Mouse (Mus musculus): Measurements from ENCODE around the gene Nkx2-5. TPM values are rescaled to one million over a fixed set of nuclear protein-coding genes. Genes with fewer than 3 reads are reported as not detected.

The Nkx2-5 gene
- total RNA-seq, 2 experiments from 2014 or later, result not detected

DNA sequence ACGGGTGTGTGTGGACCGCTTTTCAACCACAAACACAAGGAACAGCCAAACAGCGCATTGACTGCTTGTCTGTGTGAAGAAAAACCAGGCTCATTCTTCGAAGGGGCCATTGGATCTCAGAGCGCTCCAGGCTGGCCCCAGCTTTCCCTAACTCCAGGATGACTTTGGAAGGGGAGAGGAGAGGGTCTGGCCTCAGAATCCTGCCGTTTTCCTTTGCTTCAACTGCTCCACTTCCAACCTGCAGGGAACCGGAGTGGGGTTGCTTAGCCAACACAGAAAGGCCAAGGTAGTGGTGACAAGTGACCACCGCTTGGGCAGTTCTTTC, 6.3 kb upstream of the Nkx2-5 start:
- ATAC-seq (replicated peaks; ENCODE audit: low FRiP score, poor library complexity, severe bottlenecking), result no peak

GRCm38 (mm10) chr17:26850358-26851135, 5.7 kb upstream of the Nkx2-5 start:
- ATAC-seq (replicated peaks; ENCODE audit: low FRiP score, poor library complexity, severe bottlenecking), result no peak

DNA sequence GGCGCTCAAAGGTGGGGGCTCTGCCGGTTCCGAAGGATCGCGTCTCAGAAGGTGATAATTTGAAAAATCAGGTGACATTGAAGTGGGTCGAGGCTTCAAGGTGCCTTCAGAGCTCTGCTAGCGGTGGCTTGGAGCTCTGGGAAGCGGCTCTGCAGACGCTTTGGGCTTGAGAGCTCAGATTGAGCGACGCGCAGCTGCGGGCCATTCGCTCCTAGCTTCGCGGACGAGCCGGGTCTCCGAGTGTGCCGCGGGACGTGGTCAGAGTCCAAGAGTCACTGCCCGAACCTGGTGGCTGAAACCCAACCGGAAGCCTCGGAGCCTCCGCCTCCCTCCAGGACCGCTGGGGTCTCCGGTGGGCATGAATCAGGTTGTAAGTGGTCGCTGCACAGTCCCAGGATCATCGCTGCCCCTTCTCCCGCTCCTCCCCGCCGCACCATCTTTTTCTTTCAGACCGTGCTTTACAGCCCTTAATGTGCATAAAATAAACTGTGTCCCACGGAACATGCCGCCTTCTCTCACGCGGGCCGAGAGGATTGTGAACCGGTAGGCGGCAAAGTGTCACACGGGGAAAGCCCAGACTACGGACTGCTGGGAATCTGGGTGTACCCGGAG, 5.0 kb upstream of the Nkx2-5 start:
- no peak for ATAC-seq (replicated peaks; ENCODE audit: low FRiP score, poor library complexity, severe bottlenecking)

DNA sequence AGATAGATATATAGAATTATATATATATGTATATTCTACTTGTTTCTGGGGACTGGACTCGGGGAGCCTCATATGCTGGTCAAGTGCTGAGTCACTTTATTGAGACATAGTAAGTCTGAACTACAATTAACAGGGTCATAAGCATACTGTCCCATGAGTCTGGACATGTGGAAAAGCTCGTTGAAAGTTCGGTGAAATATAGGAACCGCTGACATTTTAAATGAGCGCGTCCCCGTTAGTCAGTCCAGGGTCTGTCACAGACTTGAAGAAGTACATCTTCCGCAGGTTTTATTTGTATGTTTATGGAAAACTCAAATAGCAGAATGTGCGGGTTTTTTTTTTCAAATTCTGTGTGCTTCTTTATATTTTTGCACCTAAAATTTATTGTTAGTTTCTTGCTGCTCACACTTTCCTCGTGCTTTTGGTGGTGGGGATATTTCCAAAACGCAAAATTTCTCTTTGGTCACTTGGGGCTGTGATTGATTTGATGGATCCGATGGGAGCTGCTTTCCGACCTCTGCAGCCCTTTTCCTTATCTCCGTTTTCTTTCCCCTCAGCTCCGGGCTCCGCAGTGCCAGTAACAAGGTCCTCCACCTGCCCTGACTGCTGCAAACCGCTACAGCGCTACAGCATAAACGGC, 4.4 kb upstream of the Nkx2-5 start:
- no peak for ATAC-seq (replicated peaks; ENCODE audit: low FRiP score, poor library complexity, severe bottlenecking)

GRCm38 (mm10) chr17:26848236-26848635, 3.4 kb upstream of the Nkx2-5 start:
- no peak for ATAC-seq (replicated peaks; ENCODE audit: low FRiP score, poor library complexity, severe bottlenecking)

DNA sequence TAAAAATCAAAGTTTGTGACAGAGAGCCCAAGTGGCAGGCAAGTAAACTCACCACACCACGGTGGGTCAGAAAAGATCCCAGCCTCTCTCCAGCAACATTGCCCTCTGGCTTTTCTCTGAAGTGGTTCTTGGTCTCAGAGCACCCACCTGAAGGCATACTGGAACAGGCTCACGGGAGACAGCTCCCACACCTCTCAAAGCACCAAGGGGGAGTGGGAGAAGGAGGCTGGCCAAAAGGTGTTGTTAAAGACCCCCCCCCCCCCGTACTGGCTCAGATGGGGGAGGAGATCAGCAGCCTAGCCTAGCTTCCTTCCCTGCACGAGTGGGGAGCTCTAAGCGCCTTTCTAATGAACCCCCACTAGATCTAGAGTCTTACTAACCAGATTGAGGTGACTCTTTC, 3.0 kb upstream of the Nkx2-5 start:
- ATAC-seq (replicated peaks; ENCODE audit: low FRiP score, poor library complexity, severe bottlenecking), result no peak

DNA sequence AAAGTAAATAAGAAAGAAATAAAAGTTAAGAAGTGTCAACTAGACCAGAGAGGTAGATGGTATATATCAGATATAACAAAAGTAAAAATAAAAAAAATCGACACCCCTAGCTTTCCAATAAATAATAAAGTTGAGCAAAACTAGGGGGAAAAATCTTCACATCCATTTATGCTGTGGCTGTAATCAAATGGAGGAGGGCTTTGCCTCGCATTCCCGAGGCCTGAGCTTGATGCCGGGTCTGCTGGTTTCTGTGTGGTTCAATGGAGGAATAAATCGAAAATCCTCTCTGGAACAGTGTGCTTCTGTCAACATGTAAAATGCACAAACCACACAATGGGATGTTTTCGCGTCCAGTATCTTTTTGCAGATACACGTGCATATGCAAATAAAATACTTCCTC, 1.6 kb upstream of the Nkx2-5 start:
- no peak for ATAC-seq (replicated peaks; ENCODE audit: low FRiP score, poor library complexity, severe bottlenecking)

- ATAC-seq (replicated peaks; ENCODE audit: low FRiP score, poor library complexity, severe bottlenecking), result no peak
These were observed 591 bp upstream of the Nkx2-5 start for GRCm38 (mm10) chr17:26845149-26846050.

- ATAC-seq (replicated peaks; ENCODE audit: low FRiP score, poor library complexity, severe bottlenecking), result no peak
These were observed 398 bp downstream of the Nkx2-5 start for GRCm38 (mm10) chr17:26844371-26844851.

DNA sequence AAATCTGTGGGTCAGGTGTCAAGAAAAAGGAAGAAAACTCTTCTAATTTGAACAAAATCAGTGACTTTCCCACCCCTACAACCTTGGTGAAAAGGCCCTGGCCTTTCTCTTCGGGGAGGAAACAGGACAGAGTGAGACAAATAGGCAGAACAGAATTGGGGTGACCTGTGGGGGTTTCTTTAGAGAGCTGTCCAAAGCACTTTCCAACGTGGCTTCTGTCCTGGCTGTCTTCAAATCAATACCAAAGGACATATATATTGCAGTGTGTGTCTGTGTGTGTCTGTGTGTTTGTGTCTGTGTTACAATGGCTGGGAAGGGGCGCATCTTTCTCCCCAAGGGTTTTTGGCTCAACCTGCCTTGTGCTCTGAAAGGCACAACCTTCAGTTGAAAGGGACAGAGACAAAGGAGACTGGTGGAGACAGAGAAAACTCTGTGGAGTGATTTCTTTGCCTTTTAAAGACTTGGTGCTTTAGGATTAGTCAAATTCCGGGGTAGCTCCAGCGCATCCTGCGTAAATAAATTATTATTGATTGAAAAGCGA, 1.0 kb downstream of the Nkx2-5 start:
- no peak for ATAC-seq (replicated peaks; ENCODE audit: low FRiP score, poor library complexity, severe bottlenecking)

DNA sequence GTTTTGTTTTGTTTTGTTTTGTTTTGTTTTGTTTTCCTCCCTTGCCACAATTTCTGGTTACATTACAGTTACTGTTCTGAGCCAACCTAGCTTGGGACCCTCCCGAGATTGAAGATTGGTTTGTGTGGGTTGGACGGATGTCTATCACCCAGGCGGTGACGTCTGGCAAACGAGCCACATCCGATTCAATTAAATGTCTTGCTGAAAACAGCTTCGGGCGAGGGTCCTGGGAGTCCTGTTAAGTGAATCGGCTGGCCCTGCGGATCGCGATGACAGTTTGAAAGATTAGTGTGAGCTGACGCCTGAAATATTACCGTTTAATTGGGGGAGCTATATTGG, 1.6 kb downstream of the Nkx2-5 start:
- ATAC-seq (replicated peaks; ENCODE audit: low FRiP score, poor library complexity, severe bottlenecking), result no peak

- no peak for ATAC-seq (replicated peaks; ENCODE audit: low FRiP score, poor library complexity, severe bottlenecking)
These were observed 2.2 kb downstream of the Nkx2-5 start for GRCm38 (mm10) chr17:26842431-26843228.

DNA sequence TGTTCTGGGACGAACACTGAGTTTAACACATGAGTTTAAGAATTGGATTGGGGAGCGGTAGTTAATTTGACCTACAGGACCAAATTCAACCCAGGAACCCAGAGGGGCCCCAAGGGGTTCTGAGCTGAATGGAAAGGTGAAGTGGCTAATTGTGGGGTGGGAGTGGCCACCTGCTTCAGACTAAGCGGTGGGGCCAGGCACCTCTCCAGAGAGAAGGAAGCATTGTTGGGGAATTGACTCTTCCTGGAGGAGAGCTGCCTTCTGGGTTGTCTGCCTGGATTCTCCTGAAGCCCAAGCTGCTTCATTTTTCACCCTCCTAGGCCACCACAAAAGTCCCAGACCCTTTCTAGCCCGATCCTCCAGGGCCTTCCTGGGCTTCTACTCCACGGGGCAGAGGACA, 2.8 kb downstream of the Nkx2-5 start:
- ATAC-seq (replicated peaks; ENCODE audit: low FRiP score, poor library complexity, severe bottlenecking), result no peak

GRCm38 (mm10) chr17:26840922-26841731, 3.7 kb downstream of the Nkx2-5 start:
- ATAC-seq (replicated peaks; ENCODE audit: low FRiP score, poor library complexity, severe bottlenecking), result no peak

GRCm38 (mm10) chr17:26840439-26840780, 4.4 kb downstream of the Nkx2-5 start:
- ATAC-seq (replicated peaks; ENCODE audit: low FRiP score, poor library complexity, severe bottlenecking), result no peak

- no peak for ATAC-seq (replicated peaks; ENCODE audit: low FRiP score, poor library complexity, severe bottlenecking)
These were observed 4.9 kb downstream of the Nkx2-5 start for GRCm38 (mm10) chr17:26839718-26840438.

DNA sequence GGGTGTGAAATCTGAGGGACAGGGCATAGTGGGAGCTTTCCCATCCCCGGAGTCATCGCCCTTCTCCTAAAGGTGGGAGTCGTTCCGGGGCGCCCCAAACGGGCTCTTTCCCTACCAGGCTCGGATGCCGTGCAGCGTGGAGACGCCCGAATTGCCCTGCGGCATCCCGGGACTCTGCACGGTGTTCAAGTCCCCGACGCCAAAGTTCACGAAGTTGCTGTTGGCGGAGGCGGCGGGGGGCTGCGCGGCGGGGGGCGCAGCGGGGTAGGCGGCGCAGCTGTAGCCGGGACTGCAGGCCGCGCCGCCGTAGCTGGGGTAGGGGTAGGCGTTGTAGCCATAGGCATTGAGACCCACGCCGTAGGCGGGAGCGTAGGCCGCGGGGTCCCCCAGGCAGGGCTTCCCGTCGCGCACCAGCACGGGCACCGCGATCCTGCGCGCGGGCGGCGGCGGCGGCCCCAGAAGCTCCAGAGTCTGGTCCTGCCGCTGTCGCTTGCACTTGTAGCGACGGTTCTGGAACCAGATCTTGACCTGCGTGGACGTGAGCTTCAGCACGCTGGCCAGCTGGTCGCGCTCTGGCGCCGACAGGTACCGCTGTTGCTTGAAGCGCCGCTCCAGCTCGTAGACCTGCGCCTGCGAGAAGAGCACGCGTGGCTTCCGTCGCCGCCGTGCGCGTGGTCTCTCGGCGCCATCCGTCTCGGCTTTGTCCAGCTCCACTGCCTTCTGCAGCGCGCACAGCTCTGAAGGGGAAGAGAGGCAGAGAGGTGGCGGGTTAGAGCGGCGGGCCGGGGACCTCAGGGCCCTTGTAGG, 5.7 kb downstream of the Nkx2-5 start:
- no peak for ATAC-seq (replicated peaks; ENCODE audit: low FRiP score, poor library complexity, severe bottlenecking)

Data from erythroid progenitor cell, adult 5-6 weeks (primary cell).